Mouse (Mus musculus) brown adipose tissue, adult 24 weeks (tissue): Measurements from ENCODE around the gene Zfp605. TPM values are rescaled to one million over a fixed set of nuclear protein-coding genes. Genes with fewer than 3 reads are reported as not detected.
"Not testable (repeated sequence)": the region's sequence is repeated elsewhere in the genome, so short reads cannot be mapped to it uniquely, and the experiment has no call there.

Source experiments
- H3K27ac ChIP-seq: fragments of 200-500 bp; replicated peaks from 2 replicates; pipeline ENCODE4 v1.5.1; 2012; ENCODE audit warnings: low read depth, mild to moderate bottlenecking, low read length
- H3K4me1 ChIP-seq: fragments of 200-500 bp; 2 replicates; pipeline ENCODE4 v1.6.1; 2012; ENCODE audit warnings: low read length, mixed read lengths; ENCODE audit not compliant: control insufficient read depth, insufficient read depth, insufficient read length
- H3K4me3 ChIP-seq: fragments of 200-500 bp; 2 replicates; pipeline ENCODE4 v1.5.1; 2012; ENCODE audit warnings: low read depth, mild to moderate bottlenecking, low read length, moderate library complexity; ENCODE audit not compliant: insufficient read depth
- polyA plus RNA-seq: library from polyadenylated mRNA; stranded (reverse); fragments of >200 nt; gene quantifications from 2 replicates; pipeline ENCODE4 v1.2.4, GENCODE M21; 2012; ENCODE audit not compliant: missing spikeins, insufficient read depth, insufficient read length

The Zfp605 gene
- polyA plus RNA-seq, 1 experiment: 3.0 TPM

- peaks cover 10% of the 10 kb centered on the region for H3K4me1 ChIP-seq
- no peak overlapping the region for H3K4me3 ChIP-seq
- no peak overlapping the region for H3K27ac ChIP-seq
Observed at GRCm38 (mm10) chr5:110103901-110104615, 5.8 kb upstream of the Zfp605 start.

DNA sequence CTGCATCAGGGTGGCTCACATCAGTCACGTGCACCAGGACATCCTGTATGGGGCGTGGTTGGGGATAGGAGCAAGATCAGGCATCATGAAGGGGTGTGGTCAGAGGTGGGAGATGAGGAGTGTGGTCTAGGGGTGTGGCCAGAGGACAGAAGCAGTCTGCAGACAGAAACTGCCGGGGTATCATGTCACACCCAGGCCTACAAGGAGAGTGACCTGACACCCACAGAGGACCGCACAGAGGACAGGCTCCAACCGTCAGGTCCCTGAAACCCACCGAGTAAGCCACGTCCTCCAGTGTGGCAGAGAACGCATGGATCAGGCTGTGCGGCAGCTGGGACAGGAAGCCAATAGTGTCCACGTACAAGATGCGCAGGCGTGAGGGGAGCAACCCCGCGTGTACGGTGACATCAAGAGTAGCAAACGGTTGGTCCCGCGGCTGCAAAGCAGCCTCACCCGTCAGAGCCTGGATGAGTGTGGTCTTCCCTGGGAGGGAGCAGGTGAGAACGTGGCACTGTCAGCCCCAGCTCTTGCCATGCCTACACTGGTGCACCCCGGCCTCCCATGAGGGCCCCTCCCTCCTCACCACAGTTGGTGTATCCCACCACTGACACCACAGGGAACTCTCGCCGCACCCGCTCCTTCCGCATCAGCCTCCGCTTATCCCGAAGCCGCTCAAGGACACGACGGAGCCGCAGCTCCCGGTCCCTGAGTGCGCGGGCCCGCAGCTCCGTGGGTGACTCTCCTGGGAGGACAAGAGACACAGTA is 5.1 kb upstream of the Zfp605 start:
- H3K4me1 ChIP-seq: peaks cover 10% of the 10 kb centered on the region
- no peak overlapping the region for H3K4me3 ChIP-seq
- no peak overlapping the region for H3K27ac ChIP-seq

DNA sequence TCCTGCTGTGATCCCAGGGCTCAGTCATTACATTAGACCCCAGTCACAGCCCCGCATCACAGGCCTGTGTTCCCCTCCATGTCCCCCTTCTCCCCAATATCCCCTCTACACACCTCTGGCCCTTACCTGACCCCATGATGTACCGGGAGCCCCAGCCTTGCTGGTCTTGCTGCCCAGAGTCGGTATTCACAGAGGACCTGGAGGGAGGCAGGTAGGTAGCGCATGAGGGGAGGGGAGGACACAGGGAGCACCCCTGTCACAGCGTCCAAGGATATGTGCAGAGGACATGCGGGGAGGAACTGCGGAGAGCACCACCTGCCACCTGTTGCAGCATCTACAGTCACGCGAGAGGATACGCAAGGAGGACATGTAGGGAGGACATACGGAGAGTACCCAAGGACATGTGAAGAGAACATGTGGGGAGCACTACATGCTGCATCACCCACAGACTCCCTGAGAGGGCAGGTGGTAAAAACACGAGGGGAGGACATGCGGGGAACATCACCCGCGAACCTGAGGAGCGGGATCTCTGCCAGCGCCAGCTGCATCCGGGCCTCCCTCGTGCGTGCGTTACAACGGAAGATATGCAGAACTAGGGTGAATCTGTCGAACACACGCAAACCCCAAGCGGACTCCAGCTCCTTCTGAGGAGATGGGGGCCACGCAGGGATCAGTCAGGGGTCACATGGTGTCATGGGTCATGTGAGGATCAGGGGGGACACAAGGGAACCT is 3.6 kb upstream of the Zfp605 start:
- H3K27ac ChIP-seq: no peak overlapping the region
- H3K4me3 ChIP-seq: peak overlapping the region; percentile 80; the same call in 1 of the 2 replicates
- H3K4me1 ChIP-seq: peaks cover 12% of the 10 kb centered on the region

GRCm38 (mm10) chr5:110106901-110107564 is 2.9 kb upstream of the Zfp605 start:
- Histone ChIP-seq H3K4me3 (peak overlapping the region; percentile 80), H3K4me1 (peaks cover 8% of the 10 kb centered on the region), H3K27ac (peak overlapping the region; percentile 79)

DNA sequence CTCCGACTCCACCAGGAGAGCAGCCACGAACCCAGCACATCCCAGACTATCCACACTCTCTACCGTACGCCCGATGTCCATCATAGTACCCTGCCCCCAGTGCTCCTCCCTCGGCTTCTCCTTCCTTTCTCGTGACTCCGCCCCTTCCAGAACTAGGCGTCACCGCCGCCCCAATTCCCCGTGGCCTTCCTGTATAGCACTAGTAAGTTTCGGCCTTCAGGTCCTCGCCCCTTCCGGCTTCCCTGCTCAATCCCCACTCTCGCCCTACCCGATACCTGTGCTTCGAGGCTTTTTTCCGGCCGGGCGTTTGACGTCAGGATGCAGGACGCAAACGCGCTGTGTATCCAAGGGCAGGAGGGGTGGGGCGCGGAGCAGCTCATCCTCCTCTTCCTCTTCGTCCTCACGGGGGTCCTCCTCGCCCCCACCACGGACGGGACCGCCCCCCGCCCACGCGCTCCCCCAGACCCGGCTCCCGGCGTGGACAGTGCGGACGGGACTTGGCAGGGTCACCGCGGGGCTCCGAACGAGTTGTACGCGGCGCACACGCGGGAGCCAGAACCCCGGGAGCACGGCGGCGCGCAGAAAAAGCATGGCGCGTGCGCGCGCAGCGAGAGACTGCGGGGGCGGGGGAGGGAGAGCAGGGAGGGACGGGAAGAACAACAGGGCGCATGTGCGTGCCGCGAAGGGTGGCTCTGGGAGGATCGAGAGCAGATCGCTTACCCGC is 2.1 kb upstream of the Zfp605 start, which contains the start of gene Gtpbp6:
TSS of gene Gtpbp6 (minus strand) at position 617 of the 724 bp plus-strand sequence.
- H3K4me3 ChIP-seq: peak within 1 kb of the TSS; percentile 80
- peak within 1 kb of the TSS; percentile 79 for H3K27ac ChIP-seq
- peaks cover 4% of the 10 kb centered on the region; the same call in 1 of the 2 replicates for H3K4me1 ChIP-seq

GRCm38 (mm10) chr5:110108305-110108628 is 1.6 kb upstream of the Zfp605 start:
- Histone ChIP-seq H3K4me3 (no peak overlapping the region), H3K4me1 (peaks cover 4% of the 10 kb centered on the region; the same call in 1 of the 2 replicates), H3K27ac (no peak overlapping the region)

DNA sequence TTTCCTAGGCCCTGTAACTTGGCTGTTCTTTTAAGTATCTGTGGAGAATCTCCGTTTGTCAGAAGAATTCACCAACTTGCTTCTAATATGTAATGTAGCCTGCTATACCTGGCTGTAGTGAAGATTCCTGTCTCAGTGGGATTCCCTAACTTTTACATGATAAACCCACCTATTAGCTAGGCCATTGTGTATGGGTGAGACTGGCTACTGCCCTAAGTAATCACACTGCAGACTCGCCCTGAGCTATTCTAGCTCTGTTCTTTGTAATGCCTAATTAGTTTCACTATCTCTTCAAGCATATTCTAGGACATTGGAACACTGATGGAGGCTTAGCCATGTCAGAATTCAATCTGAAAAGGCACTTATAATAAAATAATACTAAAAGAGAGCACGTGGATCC is 12.5 kb downstream of the Zfp605 start:
- not testable (repeated sequence) for H3K4me1 ChIP-seq, H3K27ac ChIP-seq, H3K4me3 ChIP-seq

GRCm38 (mm10) chr5:110135293-110136086 is 25.6 kb downstream of the Zfp605 start, which contains the start of gene Chfr:
Gene Chfr (plus strand): TSS chr5:110135842.
- Histone ChIP-seq H3K4me1 (peaks cover 3% of the 10 kb centered on the region; the same call in 1 of the 2 replicates), H3K27ac (peak within 1 kb of the TSS; percentile 24), H3K4me3 (peak within 1 kb of the TSS; percentile 66)

DNA sequence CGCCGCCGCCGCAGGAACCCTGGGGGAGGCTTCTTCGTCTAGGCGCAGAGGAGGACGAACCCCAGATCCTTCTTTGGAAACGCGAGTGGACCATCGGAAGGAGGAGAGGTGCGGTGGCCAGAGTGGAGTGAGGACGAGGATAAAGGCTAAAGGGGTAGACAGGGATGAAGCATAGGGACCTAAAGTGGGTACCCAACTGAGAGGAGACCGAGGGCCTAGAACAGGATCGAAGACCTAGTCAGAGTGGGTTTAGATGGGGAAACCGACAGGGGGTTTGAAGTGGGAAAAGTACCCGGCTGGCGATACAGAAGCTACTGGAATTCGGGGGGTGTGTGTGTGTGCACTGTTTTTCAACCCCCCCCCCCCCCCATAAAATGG is 26.2 kb downstream of the Zfp605 start:
- H3K4me3 ChIP-seq: peak overlapping the region; percentile 60
- H3K27ac ChIP-seq: peak overlapping the region; percentile 2; the same call in 1 of the 2 replicates
- peaks cover 3% of the 10 kb centered on the region; the same call in 1 of the 2 replicates for H3K4me1 ChIP-seq

GRCm38 (mm10) chr5:110137816-110138215 is 27.9 kb downstream of the Zfp605 start:
- H3K27ac ChIP-seq: no peak overlapping the region
- H3K4me3 ChIP-seq: no peak overlapping the region
- peaks cover 3% of the 10 kb centered on the region; the same call in 1 of the 2 replicates for H3K4me1 ChIP-seq

GRCm38 (mm10) chr5:110139325-110139724 is 29.4 kb downstream of the Zfp605 start:
- no peak overlapping the region for H3K4me3 ChIP-seq
- H3K4me1 ChIP-seq: peaks cover 3% of the 10 kb centered on the region; the same call in 1 of the 2 replicates
- no peak overlapping the region for H3K27ac ChIP-seq

GRCm38 (mm10) chr5:110140424-110140823 is 30.5 kb downstream of the Zfp605 start:
- H3K27ac ChIP-seq: no peak overlapping the region
- no peak overlapping the region for H3K4me3 ChIP-seq
- peaks cover 3% of the 10 kb centered on the region; the same call in 1 of the 2 replicates for H3K4me1 ChIP-seq

- H3K4me1 ChIP-seq: peaks cover 3% of the 10 kb centered on the region; the same call in 1 of the 2 replicates
- no peak overlapping the region for H3K4me3 ChIP-seq
- H3K27ac ChIP-seq: no peak overlapping the region
Observed at GRCm38 (mm10) chr5:110142309-110142708, 32.4 kb downstream of the Zfp605 start.
